ENCODE assay signal across 8 mouse cellular contexts in the genomic region with DNA sequence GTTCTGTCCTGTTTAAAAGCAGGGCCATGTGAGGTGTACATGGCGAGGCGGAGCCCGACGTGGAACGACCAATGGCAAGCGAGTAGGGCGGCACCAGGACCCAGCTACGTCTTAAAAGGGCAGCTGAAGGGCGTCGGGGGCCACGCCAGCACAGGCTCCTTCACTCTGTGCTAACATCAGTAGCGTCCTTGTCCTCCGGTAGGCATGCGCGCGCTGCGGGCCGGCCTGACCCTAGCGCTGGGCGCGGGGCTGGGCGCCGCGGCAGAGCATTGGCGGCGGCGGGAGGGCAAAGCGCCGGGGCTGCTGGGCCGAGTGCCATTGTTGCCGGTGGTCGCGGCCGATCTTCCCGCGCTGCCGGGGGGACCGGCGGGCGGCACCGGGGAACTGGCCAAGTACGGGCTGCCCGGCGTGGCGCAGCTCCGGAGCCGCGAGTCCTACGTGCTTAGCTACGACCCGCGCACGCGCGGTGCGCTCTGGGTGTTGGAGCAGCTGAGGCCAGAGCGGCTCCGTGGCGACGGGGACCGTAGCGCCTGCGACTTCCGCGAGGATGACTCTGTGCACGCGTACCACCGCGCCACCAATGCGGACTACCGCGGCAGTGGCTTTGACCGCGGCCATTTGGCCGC. TPM values are rescaled to one million over a fixed set of nuclear protein-coding genes. Genes with fewer than 3 reads are reported as not detected.
A peak's percentile ranks its signal among the peaks of the same experiment; 100 is the strongest.
DNase-seq lines count a peak whose midpoint lies in the region; ATAC-seq and TF ChIP-seq lines count a peak whose summit lies in the region.

A gene (plus strand): TSS at position 123 of the 626 bp plus-strand sequence.

- H3K9ac ChIP-seq in embryonic facial prominence, embryonic 13.5 days, result peak within 1 kb of the TSS; percentile 79
- H3K9ac ChIP-seq in heart, adult 2 months (ENCODE audit: low read depth, low read length), result peak within 1 kb of the TSS; percentile 89
- H3K9ac ChIP-seq in limb, embryonic 12.5 days (replicated peaks), result peak within 1 kb of the TSS; percentile 74
- peak within 1 kb of the TSS; percentile 65 for H3K9ac ChIP-seq in midbrain, embryonic 14.5 days (replicated peaks; ENCODE audit: low read length)

- no peaks in the 10 kb centered on the region for H3K79me2 ChIP-seq in heart, adult 2 months (replicated peaks; ENCODE audit: control insufficient read depth, insufficient read depth, low read length)

- peak within 1 kb of the TSS; percentile 85 for H3K27ac ChIP-seq in embryonic facial prominence, embryonic 13.5 days
- peak within 1 kb of the TSS; percentile 100 for H3K27ac ChIP-seq in heart, adult 2 months
- H3K27ac ChIP-seq in limb, embryonic 12.5 days, result peak within 1 kb of the TSS; percentile 90
- peak within 1 kb of the TSS; percentile 92 for H3K27ac ChIP-seq in midbrain, embryonic 14.5 days (replicated peaks; ENCODE audit: low read depth, low read length)

- TF ChIP-seq POLR2A in heart, adult 2 months (IDR thresholded peaks at IDR 0.05; ENCODE audit: insufficient read depth, low read depth, low read length), result peak; percentile 98

- intact Hi-C loops in heart, adult 2 months (cut with DNase I), result loop anchor here (2.0 to 5.0 kb wide), 2 partner anchors 99 to 116 kb away; a partner anchor contains a TSS

- no peak for TF ChIP-seq CTCF in heart, adult 2 months (IDR thresholded peaks at IDR 0.05)

- peak within 1 kb of the TSS; percentile 69 for H3K4me3 ChIP-seq in embryonic facial prominence, embryonic 13.5 days
- peak within 1 kb of the TSS; percentile 97 for H3K4me3 ChIP-seq in heart, adult 2 months
- H3K4me3 ChIP-seq in limb, embryonic 12.5 days (replicated peaks), result peak within 1 kb of the TSS; percentile 75
- peak within 1 kb of the TSS; percentile 61 for H3K4me3 ChIP-seq in midbrain, embryonic 14.5 days (replicated peaks; ENCODE audit: low read depth, low read length)

- H3K4me1 ChIP-seq in embryonic facial prominence, embryonic 13.5 days, result peaks cover 13% of the 10 kb centered on the region
- H3K4me1 ChIP-seq in heart, adult 2 months (ENCODE audit: control insufficient read depth, insufficient read depth, low read length), result peaks cover 5% of the 10 kb centered on the region
- peaks cover 8% of the 10 kb centered on the region for H3K4me1 ChIP-seq in limb, embryonic 12.5 days (replicated peaks)
- peaks cover 5% of the 10 kb centered on the region; the same call in 1 of the 2 replicates for H3K4me1 ChIP-seq in midbrain, embryonic 14.5 days (ENCODE audit: control insufficient read depth, insufficient read depth, low read length)

- peak; percentile 75 for DNase-seq in 3134 (ENCODE audit: extremely low read depth, insufficient read length, low spot score)
- peak; percentile 94 for DNase-seq in adrenal gland, postnatal 36 days
- peak; percentile 88 to 92 for DNase-seq in heart, adult 2 months
- peak; percentile 92 for DNase-seq in kidney, adult 8-10 months
- peak; percentile 94 for DNase-seq in midbrain, embryonic 14.5 days
- DNase-seq in spleen, adult 12 weeks (ENCODE audit: low spot score), result peak; percentile 40

- H3K27me3 ChIP-seq in embryonic facial prominence, embryonic 13.5 days, result no peaks in the 10 kb centered on the region; the same call in 1 of the 2 replicates
- no peaks in the 10 kb centered on the region for H3K27me3 ChIP-seq in heart, adult 2 months (ENCODE audit: control insufficient read depth, insufficient read depth, low read length)
- no peaks in the 10 kb centered on the region for H3K27me3 ChIP-seq in limb, embryonic 12.5 days
- H3K27me3 ChIP-seq in midbrain, embryonic 14.5 days (ENCODE audit: control insufficient read depth, insufficient read depth, low read length), result no peaks in the 10 kb centered on the region

- H3K36me3 ChIP-seq in embryonic facial prominence, embryonic 13.5 days, result peaks cover 40% of the 10 kb centered on the region
- no peaks in the 10 kb centered on the region for H3K36me3 ChIP-seq in heart, adult 2 months (ENCODE audit: control insufficient read depth, insufficient read depth, low read length)
- H3K36me3 ChIP-seq in limb, embryonic 12.5 days, result peaks cover 43% of the 10 kb centered on the region
- peaks cover 38% of the 10 kb centered on the region for H3K36me3 ChIP-seq in midbrain, embryonic 14.5 days (ENCODE audit: control insufficient read depth, insufficient read depth, low read length)

- H3K4me2 ChIP-seq in embryonic facial prominence, embryonic 13.5 days, result peak within 1 kb of the TSS; percentile 95
- H3K4me2 ChIP-seq in limb, embryonic 12.5 days, result peak within 1 kb of the TSS; percentile 95
- H3K4me2 ChIP-seq in midbrain, embryonic 14.5 days (ENCODE audit: low read length), result peak within 1 kb of the TSS; percentile 94

- WGBS in embryonic facial prominence, embryonic 13.5 days, result under 1% methylated on average over 75 of the region's 75 CpGs
- WGBS in heart, adult 2 months, result under 1% methylated on average over 72 of the region's 75 CpGs
- under 1% methylated on average over 74 of the region's 75 CpGs for WGBS in limb, embryonic 12.5 days
- WGBS in midbrain, embryonic 14.5 days, result under 1% methylated on average over 75 of the region's 75 CpGs

- TF ChIP-seq EP300 in heart, adult 2 months (IDR thresholded peaks at IDR 0.05; ENCODE audit: insufficient read depth, low read depth, low read length), result peak; percentile 54; the same call in 1 of the 2 replicates

- peaks cover 7% of the 10 kb centered on the region; the same call in 1 of the 2 replicates for H3K9me3 ChIP-seq in embryonic facial prominence, embryonic 13.5 days
- peaks cover 14% of the 10 kb centered on the region; the same call in 1 of the 2 replicates for H3K9me3 ChIP-seq in limb, embryonic 12.5 days
- no peaks in the 10 kb centered on the region for H3K9me3 ChIP-seq in midbrain, embryonic 14.5 days (ENCODE audit: control insufficient read depth, low read length)

- ATAC-seq in embryonic facial prominence, embryonic 13.5 days (ENCODE audit: insufficient number of reproducible peaks, insufficient read depth, low FRiP score, low TSS enrichment, low read depth), result peak; percentile 83
- peak; percentile 88 for ATAC-seq in limb, embryonic 12.5 days (ENCODE audit: insufficient number of reproducible peaks, insufficient read depth, low FRiP score, low TSS enrichment, low read depth)
- peak; percentile 93 for ATAC-seq in midbrain, embryonic 14.5 days (ENCODE audit: low FRiP score, low TSS enrichment)

RNA-seq across cellular contexts. Expression of the gene that starts here (rescaled TPM):
- total RNA-seq in adrenal gland, postnatal 36 days (2021), result 10 to 100 TPM; 33.0 to 44.2 TPM
- polyA plus RNA-seq in embryonic facial prominence, embryonic 13.5 days (2015; fragmentation: Nextera tagmentation; extraction: Ambion mirVana), result 12.4 and 15.2 TPM in 2 replicates
- 10 to 100 TPM; 90.6 to 93.3 TPM for total RNA-seq in heart, adult 2 months (2021)
- polyA plus RNA-seq in heart, adult 2 months (2012; rRNA removed), result 87.4 and 119 TPM in 2 replicates
- polyA plus RNA-seq in limb, embryonic 12.5 days (2016; fragmentation: Nextera tagmentation; extraction: Ambion mirVana), result 17.9 and 18.4 TPM in 2 replicates
- 23.2 and 28.1 TPM in 2 replicates for polyA plus RNA-seq in midbrain, embryonic 14.5 days (2014; fragmentation: Nextera tagmentation; extraction: Ambion mirVana)

Comparison
In these comparisons a context has a peak if more than half of its experiments do, and no peak if none do; other contexts are left out.
1. Peak in every context shown above with its lines: DNase-seq, ATAC-seq, H3K4me3 ChIP-seq and H3K27ac ChIP-seq.
2. DNase-seq: peak in every context shown above with its lines; median percentile 94 in adrenal gland, postnatal 36 days; 94 in midbrain, embryonic 14.5 days; 92 in kidney, adult 8-10 months; 90 in heart, adult 2 months; 75 in 3134; 40 in spleen, adult 12 weeks.